Mouse (Mus musculus) CD8-positive naive resting alpha-beta T cell, adult 2 months (primary cell): ENCODE measurements at regions not wholly inside any gene's neighbourhood (a gene's known extent, or its start where the extent isn't known, plus 50 kb on each side); places are given as distances from the start of the nearest gene placed in this dataset.
A peak's percentile ranks its signal among the peaks of the same experiment; 100 is the strongest.
"Not testable (repeated sequence)": the region's sequence is repeated elsewhere in the genome, so short reads cannot be mapped to it uniquely, and the experiment has no call there.

Experiments
- DNase-seq, 2 experiments: peaks; one replicate each; pipeline ENCODE4 v3.0.0; 2022; ENCODE audit warnings: low read depth in 2 of 2, low spot score in 2 of 2

DNA sequence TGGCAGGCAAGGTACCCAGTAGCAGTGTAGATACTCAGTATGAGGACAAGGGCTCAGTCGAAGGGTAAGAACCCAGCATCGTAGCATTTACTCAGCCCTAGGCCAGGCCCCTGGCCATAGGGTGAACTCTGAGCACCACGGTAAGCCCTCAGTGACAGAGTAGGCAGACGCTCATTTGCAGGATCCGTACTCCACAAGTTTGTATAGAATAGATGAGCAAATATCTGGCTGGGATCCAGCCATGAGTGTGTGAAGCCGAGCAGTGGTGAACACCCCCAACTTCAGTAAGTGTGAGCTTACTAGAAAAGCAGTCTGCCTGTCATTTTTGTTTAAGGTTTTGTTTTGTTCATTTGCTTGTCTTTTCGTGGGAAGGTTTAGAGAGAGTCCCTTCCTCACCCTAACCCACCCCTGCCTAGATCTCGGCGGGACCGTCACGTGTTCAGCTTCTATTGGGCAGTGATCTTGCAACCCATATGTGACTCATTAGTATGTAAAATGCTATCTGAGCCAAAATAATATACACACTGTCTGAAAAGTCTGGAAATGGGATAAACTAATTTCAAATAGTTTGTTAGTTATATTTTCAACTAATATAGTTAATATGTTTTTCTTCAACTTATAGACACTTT lies 76.3 kb downstream of the Gm5447 start:
- DNase-seq: no peak

DNA sequence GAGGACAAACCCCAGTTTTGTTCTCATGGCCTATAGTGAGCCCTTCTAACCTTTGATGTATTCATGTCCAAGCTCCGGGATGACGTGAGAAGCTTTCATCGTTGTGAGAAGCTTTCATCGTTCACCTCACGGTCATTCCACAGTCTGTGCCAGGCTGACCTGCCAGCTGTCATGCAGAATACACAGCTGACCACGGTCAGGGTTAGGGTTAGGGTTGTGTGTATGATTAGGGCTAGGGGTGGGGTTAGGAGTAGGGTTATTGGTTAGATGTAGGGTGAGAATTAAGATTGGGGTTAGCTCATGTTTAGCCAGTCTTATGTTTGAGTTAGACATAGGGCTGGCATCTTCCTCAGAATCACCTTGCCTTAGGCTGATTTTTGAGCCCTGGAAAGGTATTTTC lies 77.6 kb downstream of the Gm5447 start:
- DNase-seq: not testable (repeated sequence)

- no peak for DNase-seq
Measured at GRCm38 (mm10) chr13:31054356-31054755, 80.4 kb downstream of the Gm5447 start.

- DNase-seq: no peak
Measured at GRCm38 (mm10) chr13:31055376-31056083, 81.5 kb downstream of the Gm5447 start.

DNA sequence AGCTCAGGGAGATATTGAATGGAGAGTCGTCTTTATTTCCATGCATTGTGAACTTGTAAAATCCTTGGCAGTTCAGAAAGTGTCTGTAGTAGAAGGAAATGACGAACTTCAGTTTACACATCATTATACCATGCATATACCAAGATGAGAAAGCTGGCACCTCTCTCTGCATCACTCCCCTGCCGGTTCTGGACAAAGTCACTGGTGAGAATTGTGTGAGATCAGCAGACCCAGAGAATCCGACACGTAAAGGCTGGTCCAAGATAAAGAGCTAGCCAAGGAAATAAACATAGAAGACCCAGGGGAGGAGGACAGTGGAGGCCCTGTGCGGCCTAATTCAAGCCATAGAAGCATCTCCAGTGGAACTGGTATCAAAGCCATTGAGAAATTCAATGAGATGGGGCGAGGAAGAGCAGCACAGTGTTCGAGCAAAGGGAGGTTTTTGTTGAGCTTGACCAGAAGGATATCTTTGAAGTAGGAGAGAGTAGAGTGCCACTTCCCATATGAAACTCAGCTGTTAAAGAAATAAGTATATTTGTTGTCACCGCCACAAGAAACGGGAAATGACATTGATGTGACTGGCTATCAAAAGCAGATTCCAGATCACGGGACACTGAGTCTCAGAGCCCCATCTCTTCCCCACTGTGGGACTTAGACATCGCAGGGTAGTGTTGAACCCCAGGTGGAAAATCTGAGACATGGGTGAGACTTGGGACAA lies 82.3 kb downstream of the Gm5447 start:
- no peak for DNase-seq

- DNase-seq: no peak
Measured at GRCm38 (mm10) chr13:31060916-31061431, 87.0 kb downstream of the Gm5447 start.

- DNase-seq: no peak
Measured at GRCm38 (mm10) chr13:31068343-31068742, 94.3 kb downstream of the Gm5447 start.

DNA sequence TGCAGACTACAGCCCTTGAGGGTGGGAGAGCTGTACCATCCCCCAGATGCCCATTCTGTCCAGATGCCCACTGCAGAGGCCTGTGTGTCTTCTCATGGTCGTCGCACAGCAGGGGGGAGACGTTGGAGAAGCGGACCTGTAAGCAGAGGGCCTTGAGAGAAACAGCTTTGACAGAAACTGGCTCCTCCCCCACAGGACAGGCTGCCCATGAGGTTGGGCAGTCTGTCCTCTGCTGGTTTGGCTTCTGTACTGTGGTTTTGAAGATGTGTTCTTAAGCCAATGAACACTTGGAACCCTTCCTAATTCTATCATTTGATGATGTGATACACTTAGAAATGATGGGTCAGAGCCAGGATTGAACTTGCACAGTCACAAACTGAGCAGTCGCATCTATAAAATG lies 102.5 kb downstream of the Gm5447 start:
- DNase-seq: no peak

DNA sequence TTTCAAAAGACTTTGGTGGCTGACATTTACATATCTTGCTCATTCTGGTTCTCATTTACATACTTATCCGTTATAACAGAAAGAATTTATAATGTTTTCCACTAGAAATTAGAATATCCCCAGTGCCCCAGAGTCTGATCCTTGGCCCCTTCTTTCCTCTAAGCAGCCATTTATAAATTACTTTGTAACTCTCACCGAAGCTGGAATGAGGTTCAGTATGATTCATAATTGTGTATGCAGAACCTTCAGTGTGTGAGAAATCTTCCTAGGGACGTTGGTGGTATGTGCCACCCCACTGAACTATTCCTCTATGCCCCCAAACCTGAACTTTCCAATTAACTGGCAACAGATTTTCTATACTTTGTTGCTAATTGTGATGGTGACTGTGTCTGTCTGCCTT lies 104.7 kb downstream of the Gm5447 start:
- no peak for DNase-seq

GRCm38 (mm10) chr13:31080215-31080614 lies 106.2 kb downstream of the Gm5447 start:
- DNase-seq: no peak

GRCm38 (mm10) chr13:31082448-31083140 lies 108.6 kb downstream of the Gm5447 start:
- DNase-seq: peak; percentile 16 to 29

- DNase-seq: no peak
Measured at GRCm38 (mm10) chr13:31101051-31101450, 127.0 kb downstream of the Gm5447 start.

GRCm38 (mm10) chr13:31107434-31107833 lies 133.4 kb downstream of the Gm5447 start:
- DNase-seq: no peak

DNA sequence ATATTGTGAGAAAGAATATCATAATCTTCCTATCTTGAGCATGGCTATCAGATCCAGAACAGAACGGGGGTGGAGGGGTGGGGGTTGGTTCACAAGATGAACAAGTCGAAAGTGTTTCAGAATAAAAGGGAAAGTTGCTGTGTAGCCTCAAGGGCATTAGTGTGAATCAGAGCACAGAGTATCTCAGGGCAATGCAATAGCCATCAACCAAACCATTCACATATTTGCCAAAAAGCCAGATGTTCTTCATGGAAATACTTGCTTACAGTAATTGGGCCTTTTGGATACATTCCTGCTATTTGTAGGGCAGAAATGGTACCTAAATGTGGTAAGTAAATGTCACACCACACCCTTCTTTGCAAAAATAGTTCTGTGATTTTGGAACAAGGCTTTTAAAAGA lies 135.2 kb downstream of the Gm5447 start:
- DNase-seq: no peak

GRCm38 (mm10) chr13:31122689-31123088 lies 148.7 kb downstream of the Gm5447 start:
- DNase-seq: no peak

DNA sequence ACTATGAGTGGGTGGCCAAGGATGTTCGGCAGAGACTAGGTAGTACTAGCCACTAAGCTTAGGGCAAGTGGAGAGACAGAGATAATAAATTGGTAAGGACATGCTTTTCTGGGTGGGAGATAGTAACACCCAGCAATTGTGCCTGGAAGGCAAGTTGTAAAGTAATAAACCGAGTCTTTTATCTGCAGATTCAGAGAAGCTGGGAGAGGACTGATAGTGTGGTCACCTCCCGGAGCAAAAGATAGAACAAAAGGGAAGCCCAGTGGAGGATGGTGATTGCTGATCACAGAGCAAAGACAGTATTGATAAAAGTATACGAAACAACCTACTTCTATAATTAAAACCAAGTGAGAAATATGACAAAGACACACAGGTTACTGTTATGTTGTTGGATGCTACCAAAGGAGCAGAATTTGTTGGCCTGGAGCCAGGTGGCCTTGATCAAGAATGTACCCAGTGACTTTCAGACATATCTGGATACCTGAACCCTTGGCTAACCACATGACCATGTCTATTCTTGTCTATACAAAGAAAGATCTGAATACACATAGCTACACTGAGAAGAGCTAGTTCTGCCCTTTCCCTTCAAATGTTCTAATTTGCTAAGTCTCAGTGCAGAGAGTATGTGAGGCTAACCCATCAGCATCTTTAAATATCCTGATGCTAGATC lies 150.7 kb downstream of the Gm5447 start:
- DNase-seq: no peak

DNA sequence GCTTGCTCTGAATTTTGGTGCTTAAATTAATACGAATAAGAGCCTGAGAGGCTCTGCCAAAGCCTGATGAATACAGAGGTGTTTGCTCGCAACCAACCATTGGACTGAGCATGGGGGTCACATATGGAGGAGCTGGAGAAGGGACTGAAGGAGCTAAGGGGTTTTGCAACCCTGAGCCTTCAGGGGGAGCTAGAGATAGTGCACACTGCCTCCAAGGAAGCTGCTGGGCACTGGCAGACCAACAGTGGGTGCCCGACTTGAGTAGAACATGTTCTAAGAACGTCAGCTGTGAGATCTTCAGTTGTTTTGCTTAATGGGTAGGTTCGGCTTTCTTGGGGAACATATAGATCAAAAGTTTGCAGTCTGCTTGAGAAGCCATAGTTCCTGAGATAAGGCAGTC lies 158.5 kb downstream of the Gm5447 start:
- no peak for DNase-seq

- DNase-seq: no peak
Measured at GRCm38 (mm10) chr13:31139686-31140085, 165.7 kb downstream of the Gm5447 start.

- no peak for DNase-seq
Measured at GRCm38 (mm10) chr13:31147323-31147722, 173.3 kb downstream of the Gm5447 start.

GRCm38 (mm10) chr13:31154066-31154465 lies 180.1 kb downstream of the Gm5447 start:
- DNase-seq: no peak
